Mouse (Mus musculus): ENCODE measurements around the gene Chd1l.

- TF ChIP-seq POLR2A (IDR thresholded peaks at IDR 0.05; ENCODE audit: low read depth, low read length) (no peak), CTCF (IDR thresholded peaks at IDR 0.05; ENCODE audit: borderline replicate concordance, insufficient read depth, low read length) (no peak)
Measured at GRCm38 (mm10) chr3:97641396-97641795, 31.4 kb upstream of the Chd1l start.
